Mouse (Mus musculus) liver, postnatal 0 days (tissue): Measurements from ENCODE around the gene Lzts2.

Source experiments
- CTCF ChIP-seq: sonication (generic); IDR thresholded peaks from 2 replicates; pipeline ENCODE4 v1.5.1; 2016; ENCODE audit warnings: antibody characterized with exemption, low read depth
- EP300 ChIP-seq: IDR thresholded peaks from 2 replicates; pipeline ENCODE4 v1.6.1; 2016; ENCODE audit warnings: antibody characterized with exemption, low read depth, mild to moderate bottlenecking

GRCm38 (mm10) chr19:45014335-45014971, at the start of gene Lzts2:
- TF ChIP-seq CTCF (no peak), EP300 (no peak)
